Mouse (Mus musculus) frontal cortex, adult (tissue): ENCODE results near the gene Vmn1r125.
"Not testable (repeated sequence)": the region's sequence is repeated elsewhere in the genome, so short reads cannot be mapped to it uniquely, and the experiment has no call there.

Experiments used
- ATAC-seq: cut with Nextera tagmentation; 2 replicates; pipeline ENCODE4 v1.9.2; 2017; ENCODE audit warnings: mild to moderate bottlenecking, moderate library complexity, mixed read lengths; ENCODE audit not compliant: low TSS enrichment

The Vmn1r125 gene

DNA sequence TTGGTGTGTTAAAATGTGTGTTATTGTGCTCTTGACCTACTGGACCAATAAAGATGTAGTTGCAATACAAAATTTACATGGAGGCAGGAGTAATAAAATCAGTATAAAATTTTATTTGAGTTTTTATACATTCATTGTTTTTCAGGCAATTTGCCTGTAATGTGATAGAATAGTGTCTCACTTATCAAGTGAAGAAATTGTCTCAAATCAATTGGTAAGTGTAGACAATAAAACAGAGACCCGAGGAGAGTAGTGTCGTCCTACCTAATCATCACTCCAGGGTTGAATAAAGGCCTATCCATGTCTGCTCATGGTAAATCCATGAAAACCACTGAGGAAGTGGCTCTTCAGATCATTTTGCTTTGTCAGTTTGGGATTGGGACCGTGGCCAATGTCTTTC is at the start of gene Vmn1r125:
Gene Vmn1r125, plus strand, starts transcription at position 301 of the 400 bp plus-strand sequence.
- ATAC-seq, result not testable (repeated sequence)

DNA sequence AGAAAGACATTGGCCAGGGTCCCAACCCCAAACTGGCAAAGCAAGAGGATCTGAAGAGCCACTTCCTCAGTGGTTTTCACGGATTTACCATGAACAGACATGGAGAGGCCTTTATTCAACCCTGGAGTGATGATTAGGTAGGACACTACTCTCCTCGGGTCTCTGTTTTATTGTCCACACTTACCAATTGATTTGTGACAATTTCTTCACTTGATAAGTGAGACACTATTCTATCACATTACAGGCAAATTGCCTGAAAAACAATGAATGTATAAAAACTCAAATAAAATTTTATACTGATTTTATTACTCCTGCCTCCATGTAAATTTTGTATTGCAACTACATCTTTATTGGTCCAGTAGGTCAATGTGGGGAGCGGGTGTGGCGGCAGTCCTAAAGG is 11.5 kb upstream of the Vmn1r125 start, which contains the start of gene Vmn1r124:
Gene Vmn1r124, minus strand, starts transcription at position 101 of the 400 bp plus-strand sequence.
- ATAC-seq, result not testable (repeated sequence)

DNA sequence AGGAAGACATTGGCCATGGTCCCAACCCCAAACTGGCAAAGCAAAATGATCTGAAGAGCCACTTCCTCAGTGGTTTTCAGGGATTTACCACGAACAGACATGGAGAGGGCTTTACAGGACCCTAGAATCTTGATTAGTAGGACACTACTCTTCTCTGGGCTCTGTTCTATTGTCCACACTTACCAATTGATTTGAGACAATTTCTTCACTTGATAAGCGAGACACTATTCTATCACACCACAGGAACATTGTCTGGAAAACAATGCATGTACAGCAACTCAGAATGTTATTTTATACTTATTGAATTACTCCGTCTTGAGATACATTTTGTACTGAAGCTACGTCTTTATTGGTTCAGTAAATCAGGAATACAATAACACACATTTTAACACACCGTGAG is 29.4 kb downstream of the Vmn1r125 start, which contains the start of gene Vmn1r126:
Gene Vmn1r126, minus strand, starts transcription at position 101 of the 400 bp plus-strand sequence.
- not testable (repeated sequence) for ATAC-seq

DNA sequence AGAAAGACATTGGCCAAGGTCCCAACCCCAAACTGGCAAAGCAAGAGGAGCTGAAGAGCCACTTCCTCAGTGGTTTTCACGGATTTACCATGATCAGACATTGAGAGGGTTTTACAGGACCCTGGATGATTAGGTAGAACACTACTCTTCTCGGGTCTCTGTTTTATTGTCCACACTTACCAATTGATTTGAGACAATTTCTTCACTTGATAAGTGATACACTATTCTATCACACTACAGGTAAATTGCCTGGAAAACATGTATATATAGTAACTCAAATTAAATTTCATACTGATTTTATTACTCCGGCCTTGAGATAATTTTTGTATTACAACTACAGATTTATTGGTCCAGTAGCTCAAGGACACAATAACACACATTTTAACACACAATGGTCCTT is 47.8 kb downstream of the Vmn1r125 start, which contains the start of gene Vmn1r127:
Gene Vmn1r127, minus strand, starts transcription at position 101 of the 400 bp plus-strand sequence.
- not testable (repeated sequence) for ATAC-seq
